In the genomic region with DNA sequence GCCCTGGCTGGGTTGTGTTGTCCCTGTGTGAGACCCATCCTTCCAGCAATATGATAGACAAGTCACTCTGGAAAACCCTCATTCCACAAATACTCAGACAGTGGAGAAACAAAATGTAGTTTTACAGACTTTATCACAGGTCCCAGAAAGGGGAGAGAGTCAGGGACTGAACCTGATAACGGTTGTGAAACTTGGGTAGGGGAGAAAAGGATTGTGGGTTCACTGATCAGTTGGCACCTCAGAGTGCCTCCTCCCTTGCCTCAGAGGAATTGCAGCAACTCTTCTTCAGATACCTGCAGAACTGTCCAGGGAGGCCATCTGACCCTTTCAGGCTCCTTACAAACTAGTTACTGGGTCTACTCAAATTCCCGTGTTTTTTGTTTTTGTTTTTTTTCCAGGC, we compare ENCODE assay signal across 20 mouse cellular contexts.
"Had no signal": no experiment of that assay in that cellular context is flagged by ENCODE, and none has a peak within 500 bp of the region (broad histone marks: within the 10 kb centered on the region; RNA-seq: fewer than 3 reads in every experiment).

No protein-coding gene starts in this region.

- DNase-seq: kidney, adult 18-20 months; kidney, adult 9 months; kidney, postnatal 14 days; kidney, postnatal 4 days; lung, adult 2 months; lung, postnatal 14 days; lung, postnatal 4 days; right cerebral cortex, adult 18-20 months; right cerebral cortex, postnatal 14 days; right cerebral cortex, postnatal 4 days; thymus, adult 2 months; thymus, postnatal 14 days; thymus, postnatal 4 days had no signal

- H3K4me1 ChIP-seq: midbrain, embryonic 15.5 days had no signal

- H3K4me3 ChIP-seq: liver, embryonic 15.5 days; midbrain, embryonic 10.5 days; midbrain, embryonic 15.5 days; neural tube, embryonic 12.5 days; neural tube, embryonic 15.5 days; stomach, embryonic 15.5 days had no signal

- H3K27me3 ChIP-seq: liver, embryonic 15.5 days; midbrain, embryonic 15.5 days; neural tube, embryonic 15.5 days; stomach, embryonic 15.5 days had no signal

- H3K9me3 ChIP-seq: liver, embryonic 15.5 days; midbrain, embryonic 10.5 days; midbrain, embryonic 15.5 days; neural tube, embryonic 12.5 days; neural tube, embryonic 15.5 days; stomach, embryonic 15.5 days had no signal

- H3K4me2 ChIP-seq: liver, embryonic 15.5 days; midbrain, embryonic 15.5 days; neural tube, embryonic 12.5 days; neural tube, embryonic 15.5 days; stomach, embryonic 15.5 days had no signal

- ATAC-seq: intestine, embryonic 16.5 days; midbrain, embryonic 15.5 days had no signal

- H3K27ac ChIP-seq: liver, embryonic 15.5 days; midbrain, embryonic 10.5 days; midbrain, embryonic 15.5 days; neural tube, embryonic 12.5 days; neural tube, embryonic 15.5 days; stomach, embryonic 15.5 days had no signal

- H3K36me3 ChIP-seq: liver, embryonic 15.5 days; midbrain, embryonic 10.5 days; midbrain, embryonic 15.5 days; neural tube, embryonic 12.5 days; neural tube, embryonic 15.5 days; stomach, embryonic 15.5 days had no signal

- H3K9ac ChIP-seq: liver, embryonic 15.5 days; midbrain, embryonic 15.5 days; neural tube, embryonic 12.5 days; neural tube, embryonic 15.5 days; stomach, embryonic 15.5 days had no signal
